Mouse (Mus musculus): Measurements from ENCODE around the gene Exosc8.
"Not testable (repeated sequence)": the region's sequence is repeated elsewhere in the genome, so short reads cannot be mapped to it uniquely, and the experiment has no call there.

Exosc8 gene

GRCm38 (mm10) chr3:54736101-54736927, 1.1 kb upstream of the Exosc8 start:
- DNase-seq (ENCODE audit: low read depth, low spot score), result no peak

DNA sequence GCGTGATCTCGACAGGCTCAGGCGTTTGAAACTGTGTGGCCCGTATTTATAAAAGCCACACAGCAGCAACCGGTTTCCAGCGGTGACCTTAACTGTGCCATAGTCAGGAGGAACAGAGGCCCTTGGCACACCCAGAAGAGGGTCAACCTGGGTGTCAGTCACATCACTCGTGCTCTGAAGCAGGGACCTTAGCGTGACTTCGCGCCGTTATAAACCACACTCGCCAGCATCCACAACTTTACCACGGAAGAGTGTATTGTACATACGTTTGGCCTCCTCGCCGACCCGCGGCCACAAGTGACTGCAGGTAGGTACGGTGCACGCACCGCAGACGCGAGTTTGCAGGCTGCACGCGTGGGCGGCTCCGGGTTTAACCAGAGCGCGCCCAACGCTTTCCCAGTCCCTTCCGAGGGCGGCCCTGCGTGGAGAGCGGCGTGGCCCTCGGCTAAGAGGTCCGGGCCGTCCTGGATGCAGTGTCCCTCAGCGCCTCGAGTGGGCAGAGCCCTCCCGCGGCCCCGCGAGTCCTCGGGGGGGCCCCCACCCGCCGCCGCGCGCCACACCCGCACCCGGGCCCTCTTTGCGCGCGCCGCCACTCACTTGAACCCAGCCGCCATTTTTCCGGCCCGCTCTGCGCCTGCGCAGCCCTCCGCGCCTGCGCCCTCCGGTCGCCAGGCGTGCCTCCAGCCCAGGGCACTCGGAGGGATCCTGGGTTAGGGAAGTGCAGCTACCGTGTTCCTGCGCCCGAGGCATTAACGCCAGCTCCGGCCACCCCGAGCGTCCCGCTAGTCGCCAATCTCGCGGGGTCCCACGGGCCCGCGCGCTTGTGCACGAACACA, 564 bp downstream of the Exosc8 start:
- peak; percentile 86 for DNase-seq (ENCODE audit: low read depth, low spot score)

DNA sequence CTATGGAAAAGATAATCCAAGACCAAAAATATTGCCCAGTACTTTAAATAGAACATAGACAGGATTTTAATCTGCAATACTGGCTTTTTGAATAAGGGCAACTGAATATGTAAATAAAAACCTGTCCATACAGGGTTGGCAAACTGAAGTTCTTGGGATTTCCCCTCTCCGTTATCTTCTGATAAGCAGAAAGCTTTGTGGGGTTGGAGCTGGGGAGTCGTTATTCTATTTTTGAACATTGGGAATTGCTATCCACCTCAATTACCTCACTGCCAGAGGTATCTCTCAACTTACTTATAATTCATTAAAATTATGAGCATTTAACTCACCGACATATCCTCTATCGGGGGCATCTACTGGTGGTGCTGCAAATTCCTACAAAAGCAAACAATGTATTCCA, 2.8 kb downstream of the Exosc8 start:
- no peak for DNase-seq (ENCODE audit: low read depth, low spot score)

DNA sequence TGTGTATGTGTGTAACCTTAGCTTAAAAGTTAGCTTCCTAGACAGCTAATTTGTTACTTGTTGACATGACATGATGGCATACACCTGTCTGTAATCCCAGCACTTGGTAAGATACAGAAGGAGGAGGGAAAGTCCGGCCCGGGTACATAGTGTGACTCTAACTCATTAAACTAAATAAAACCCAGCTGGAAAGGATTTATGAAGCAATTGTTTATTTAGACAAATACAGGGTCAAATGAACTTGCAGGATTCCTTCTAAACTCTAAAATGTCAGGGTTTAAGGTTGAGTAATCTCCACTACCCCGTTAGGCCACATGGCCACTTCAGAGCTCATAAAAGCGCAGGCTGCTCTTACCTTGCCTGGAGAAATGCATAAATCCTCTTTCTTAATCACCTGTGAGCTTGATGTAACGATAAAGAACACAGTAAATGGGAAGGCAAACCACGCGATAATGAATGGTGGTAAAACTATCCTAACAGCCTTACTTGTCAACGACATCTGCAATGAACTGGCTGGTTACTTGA, 3.5 kb downstream of the Exosc8 start:
- no peak for DNase-seq (ENCODE audit: low read depth, low spot score)

GRCm38 (mm10) chr3:54728100-54728499, 7.1 kb downstream of the Exosc8 start:
- no peak for DNase-seq (ENCODE audit: low read depth, low spot score)

DNA sequence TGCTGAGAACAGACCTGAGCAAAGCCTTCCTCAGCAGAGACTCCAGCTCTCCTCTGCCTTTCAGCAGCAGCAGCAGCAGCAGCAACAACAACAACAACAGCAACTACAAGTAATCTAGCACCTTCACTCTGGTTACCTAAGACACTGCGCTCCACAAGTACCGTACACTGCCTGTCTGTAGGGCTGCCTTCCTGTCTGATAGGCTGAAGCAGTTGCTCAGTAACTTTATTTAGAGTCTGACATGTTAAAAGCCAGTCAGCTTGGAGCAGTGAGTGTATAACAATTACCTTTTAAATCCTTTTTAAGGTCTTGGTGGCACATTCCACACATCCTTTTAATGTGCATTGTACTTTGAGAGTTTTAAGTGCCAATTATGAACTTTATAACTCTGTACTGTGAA, 7.6 kb downstream of the Exosc8 start:
- no peak for DNase-seq (ENCODE audit: low read depth, low spot score)

DNA sequence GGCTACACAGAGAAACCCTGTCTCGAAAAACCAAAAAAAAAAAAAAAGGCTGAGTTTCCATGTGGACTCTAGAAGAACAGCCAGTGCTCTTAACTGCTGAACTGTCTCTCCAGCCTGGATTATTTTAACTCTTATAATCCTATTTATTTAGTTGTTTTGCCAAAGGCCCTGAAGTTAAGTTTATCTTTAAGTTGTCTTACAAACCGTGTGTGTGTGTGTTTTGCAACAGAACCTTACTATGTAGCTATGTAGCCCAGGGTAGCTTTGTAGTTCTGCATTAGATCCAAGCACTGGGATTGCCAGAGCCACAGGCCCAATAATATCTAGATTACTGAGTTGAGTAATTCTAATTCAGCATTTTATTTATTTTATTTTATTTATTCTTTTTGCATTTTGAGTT, 9.8 kb downstream of the Exosc8 start:
- no peak for DNase-seq (ENCODE audit: low read depth, low spot score)

- no peak for DNase-seq (ENCODE audit: low read depth, low spot score)
These were observed 11.3 kb downstream of the Exosc8 start for GRCm38 (mm10) chr3:54723741-54724500.

- no peak for DNase-seq (ENCODE audit: low read depth, low spot score)
These were observed 16.2 kb downstream of the Exosc8 start for GRCm38 (mm10) chr3:54718947-54719346.

DNA sequence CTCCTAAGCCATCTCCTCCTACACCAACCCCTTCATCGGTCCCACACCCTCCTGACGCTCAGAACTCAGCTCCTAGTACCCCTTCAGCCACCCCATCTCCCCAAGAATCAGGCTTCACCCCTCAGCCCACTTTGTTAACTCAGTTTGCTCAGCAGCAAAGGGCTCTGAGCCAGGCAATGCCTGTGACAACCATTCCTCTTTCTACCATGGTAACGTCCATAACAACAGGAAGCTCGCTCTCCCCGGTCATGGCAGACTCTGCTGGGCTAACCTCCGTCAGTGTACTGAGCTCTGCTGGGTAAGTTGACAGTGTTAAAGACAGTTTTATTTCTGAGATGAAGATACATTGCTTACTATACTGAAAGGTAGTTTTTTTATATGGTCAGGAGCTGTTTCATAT, 17.8 kb downstream of the Exosc8 start:
- DNase-seq (ENCODE audit: low read depth, low spot score), result no peak

DNA sequence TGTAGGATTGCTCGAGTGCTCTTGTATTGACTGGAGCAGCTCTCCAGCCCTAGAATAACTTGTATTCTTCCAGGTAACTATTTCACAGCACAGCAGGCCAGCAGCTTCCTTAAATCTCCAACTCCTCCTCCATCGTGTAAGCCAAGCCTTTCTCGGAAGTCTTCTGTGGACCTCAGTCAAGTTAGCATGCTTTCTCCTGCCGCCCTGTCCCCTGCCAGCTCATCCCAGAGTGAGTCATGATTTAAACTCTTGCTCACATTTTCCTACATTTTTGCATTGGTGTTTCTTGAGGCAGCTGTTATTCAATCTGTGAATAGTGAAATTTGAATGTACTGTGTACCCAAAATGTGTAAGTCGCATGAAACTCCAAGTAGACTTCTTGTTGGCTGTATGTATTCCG, 19.7 kb downstream of the Exosc8 start:
- DNase-seq (ENCODE audit: low read depth, low spot score), result no peak

GRCm38 (mm10) chr3:54714253-54714652, 20.9 kb downstream of the Exosc8 start, which contains the start of gene Gm21958:
Gm21958 (minus strand) TSS chr3:54714353.
- DNase-seq (ENCODE audit: low read depth, low spot score), result no peak

DNA sequence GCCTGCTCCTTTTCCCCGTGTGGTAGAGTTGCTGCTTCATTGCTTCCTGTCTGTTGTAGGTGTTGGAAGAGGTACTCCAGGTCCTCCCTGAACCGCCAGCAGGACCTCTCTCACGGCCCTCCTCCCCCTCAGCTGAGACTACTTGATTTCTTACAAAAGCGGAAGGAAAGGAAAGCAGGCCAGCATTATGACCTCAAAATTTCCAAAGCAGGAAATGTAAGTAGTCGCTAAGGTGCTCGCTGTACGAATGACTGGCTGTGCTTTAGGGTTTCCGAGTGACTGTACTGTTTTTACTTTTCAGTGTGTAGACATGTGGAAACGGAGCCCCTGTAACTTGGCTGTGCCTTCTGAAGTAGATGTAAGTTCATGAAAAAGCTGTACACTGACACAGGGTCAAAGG, 26.2 kb downstream of the Exosc8 start:
- DNase-seq (ENCODE audit: low read depth, low spot score), result no peak

DNA sequence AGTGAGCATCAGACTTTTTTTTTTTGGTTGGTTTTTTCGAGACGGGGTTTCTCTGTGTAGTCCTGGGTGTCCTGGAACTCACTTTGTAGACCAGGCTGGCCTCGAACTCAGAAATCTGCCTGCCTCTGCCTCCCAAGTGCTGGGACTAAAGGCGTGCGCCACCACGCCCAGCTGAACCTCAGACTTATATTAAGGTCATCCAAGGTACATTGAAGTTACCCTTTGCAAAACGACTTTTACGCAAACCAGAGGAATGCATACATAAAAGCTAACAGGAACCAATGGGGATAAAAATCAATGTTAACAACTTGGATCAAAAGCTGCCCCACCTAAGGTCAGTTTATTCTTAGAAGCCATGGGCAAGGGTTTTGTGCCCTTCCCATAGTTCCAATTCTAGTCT, 31.1 kb downstream of the Exosc8 start:
- not testable (repeated sequence) for DNase-seq (ENCODE audit: low read depth, low spot score)

DNA sequence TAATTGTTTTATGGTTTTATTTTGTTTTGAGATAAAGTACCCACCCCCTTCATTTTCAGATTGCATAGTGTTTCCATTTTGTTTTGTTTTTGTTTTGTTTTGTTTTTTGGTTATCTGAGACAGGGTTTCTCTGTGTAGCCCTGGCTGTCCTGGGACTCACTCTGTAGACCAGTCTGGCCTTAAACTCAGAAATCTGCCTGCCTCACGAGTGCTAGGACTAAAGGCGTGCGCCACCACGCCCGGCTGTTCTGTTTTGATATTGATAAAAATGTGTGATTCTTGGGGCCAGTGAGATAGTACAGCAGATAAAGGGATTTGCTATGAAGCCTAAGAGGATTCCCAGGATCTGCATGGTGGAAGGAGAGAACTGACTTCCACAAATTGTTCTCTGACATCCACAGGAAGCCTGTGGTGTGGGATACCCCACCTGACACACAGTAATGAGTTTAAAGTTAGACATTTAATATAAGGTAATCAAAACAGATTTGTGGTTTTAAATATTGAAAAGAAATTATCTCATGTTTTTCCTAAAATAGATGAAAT, 35.4 kb downstream of the Exosc8 start:
- no peak for DNase-seq (ENCODE audit: low read depth, low spot score)

GRCm38 (mm10) chr3:54693056-54693415, 42.2 kb downstream of the Exosc8 start:
- no peak for DNase-seq (ENCODE audit: low read depth, low spot score)

GRCm38 (mm10) chr3:54692202-54693055, 42.8 kb downstream of the Exosc8 start, which contains the start of gene Supt20:
Supt20 (plus strand) TSS chr3:54692807.
- DNase-seq (ENCODE audit: low read depth, low spot score), result peak; percentile 87

GRCm38 (mm10) chr3:54689091-54689490, 46.1 kb downstream of the Exosc8 start:
- no peak for DNase-seq (ENCODE audit: low read depth, low spot score)

- DNase-seq (ENCODE audit: low read depth, low spot score), result no peak
These were observed 47.9 kb downstream of the Exosc8 start for GRCm38 (mm10) chr3:54687245-54687644.

DNA sequence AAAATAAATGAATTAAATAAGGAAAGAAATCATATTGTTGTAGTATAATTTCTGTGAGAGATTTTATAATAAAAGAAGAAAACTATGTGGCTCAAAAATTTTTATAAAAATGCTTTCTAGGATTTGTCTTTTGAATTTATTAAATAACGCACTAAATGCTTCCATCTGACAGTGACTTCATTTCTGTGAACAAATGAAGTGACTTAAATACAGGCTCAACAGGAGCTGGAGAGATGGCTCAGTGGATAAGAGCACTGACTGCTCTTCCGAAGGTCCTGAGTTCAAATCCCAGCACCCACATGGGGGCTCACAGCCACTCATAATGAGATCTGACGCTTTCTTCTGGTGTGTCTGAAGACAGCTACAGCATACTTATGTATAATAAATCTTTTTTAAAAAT, 50.0 kb downstream of the Exosc8 start:
- DNase-seq (ENCODE audit: low read depth, low spot score), result no peak

All from retina, postnatal 7 days (tissue).